Mouse (Mus musculus) thymus, postnatal 36 days (tissue): Measurements from ENCODE around the gene Srpk2.
"Not testable (repeated sequence)": the region's sequence is repeated elsewhere in the genome, so short reads cannot be mapped to it uniquely, and the experiment has no call there.

Experiments
- DNase-seq, 2 experiments: peaks; one replicate each; pipeline ENCODE4 v3.0.0; 2022; ENCODE audit warnings: mixed read lengths in 2 of 2

Gene Srpk2

DNA sequence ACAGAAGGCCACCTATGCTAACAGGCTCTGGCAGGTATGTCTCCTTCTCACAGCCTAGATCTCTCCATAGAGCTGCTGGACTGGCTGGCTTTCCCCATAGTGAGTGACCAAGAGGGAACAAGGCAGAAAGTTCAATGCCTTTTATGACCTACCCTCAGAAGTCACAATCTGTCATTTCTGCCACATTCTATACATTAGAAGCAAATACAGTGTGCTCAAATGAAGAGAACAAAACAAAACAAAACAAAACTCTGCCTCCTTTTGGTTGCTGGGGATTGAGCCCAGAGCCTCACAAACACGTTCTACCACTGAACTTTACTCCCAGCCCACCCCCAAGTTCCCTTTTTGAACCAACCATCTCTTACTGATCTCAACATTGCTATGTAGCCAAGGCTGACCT, at the start of gene Srpk2:
Gene Srpk2 (minus strand): TSS at position 101 of the 400 bp plus-strand sequence.
- no peak for DNase-seq

DNA sequence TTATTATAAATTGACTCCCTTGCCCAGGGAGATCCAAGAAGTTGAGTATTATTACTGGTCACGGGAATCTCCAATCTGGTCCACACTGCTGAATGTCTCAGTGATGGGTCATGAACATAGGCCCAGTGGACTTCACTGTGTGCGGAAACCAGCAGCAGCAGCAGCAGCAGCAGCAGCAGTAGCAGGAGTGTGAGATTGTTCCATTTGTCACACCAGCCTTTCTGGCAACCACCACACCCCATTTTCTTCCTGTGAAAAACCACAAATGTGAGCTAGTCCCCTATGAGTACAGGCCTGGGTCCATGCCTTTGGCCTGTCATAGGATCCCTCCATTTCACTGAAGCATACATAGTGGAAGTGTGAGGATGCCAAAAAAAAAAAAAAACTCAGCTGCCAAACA, 37.5 kb upstream of the Srpk2 start:
- no peak for DNase-seq

GRCm38 (mm10) chr5:23718881-23719328, 34.5 kb upstream of the Srpk2 start:
- no peak for DNase-seq

DNA sequence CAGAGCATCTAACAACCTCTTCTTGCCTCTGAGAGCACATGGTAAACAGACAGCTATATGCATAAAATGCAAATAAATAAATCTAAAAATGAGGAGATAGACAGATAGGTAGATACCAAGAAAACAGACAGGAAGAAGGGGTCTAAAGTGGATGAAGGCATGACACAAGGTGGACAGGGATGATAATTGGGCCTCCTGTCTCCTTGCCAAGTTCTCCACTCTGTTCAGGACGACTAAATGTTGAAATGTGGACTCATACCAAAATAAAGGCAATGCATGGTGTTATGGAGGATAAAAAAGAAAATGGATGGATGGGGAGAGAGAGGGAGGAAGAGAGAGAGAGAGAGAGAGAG, 33.7 kb upstream of the Srpk2 start:
- no peak for DNase-seq

GRCm38 (mm10) chr5:23717469-23718181, 33.2 kb upstream of the Srpk2 start:
- no peak for DNase-seq

DNA sequence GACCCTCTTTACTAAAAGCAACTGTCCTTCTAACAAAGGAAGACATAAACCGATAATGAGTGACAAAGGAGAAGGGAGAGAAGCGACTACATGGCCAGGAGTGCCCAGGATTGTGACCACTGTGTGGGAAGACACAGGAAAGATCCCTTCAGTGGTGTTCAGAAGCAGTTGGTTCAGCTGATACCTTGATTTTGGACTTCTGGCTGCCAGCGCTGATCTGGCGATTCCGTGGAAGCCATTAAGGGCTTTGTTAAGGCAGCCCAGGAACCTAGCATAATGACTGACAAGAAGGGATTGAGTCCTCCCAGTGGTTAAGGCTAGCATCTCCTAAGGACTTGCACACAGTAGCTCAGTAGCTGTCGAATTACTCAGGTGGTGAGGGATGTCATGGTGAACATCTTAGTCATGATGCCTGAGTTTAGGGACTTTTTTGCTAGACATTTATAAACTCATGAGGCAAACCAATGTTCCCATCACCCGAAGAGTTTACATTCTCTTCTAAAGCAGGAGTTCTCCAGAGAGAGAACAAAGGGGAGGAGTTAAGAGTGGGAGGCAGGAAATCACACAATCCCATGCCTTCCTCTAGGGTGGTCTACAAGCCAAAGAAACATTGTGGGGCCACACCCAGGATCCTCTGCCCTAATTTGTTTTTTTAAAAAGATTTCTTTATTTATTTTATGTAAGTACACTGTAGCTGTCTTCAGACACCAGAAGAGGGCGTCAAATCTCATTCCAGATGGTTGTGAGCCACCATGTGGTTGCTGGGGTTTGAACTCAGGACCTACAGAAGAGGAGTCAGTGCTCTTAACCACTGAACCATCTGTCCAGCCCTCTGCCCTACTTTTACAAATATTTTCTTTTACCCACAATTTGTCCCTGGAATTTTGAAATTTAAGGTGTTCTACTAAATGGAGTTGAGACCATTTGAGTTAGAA, 29.3 kb upstream of the Srpk2 start:
- no peak for DNase-seq

- peak; percentile 81 to 83 for DNase-seq
Measured at GRCm38 (mm10) chr5:23712130-23713001, 27.9 kb upstream of the Srpk2 start.

GRCm38 (mm10) chr5:23711671-23712129, 27.3 kb upstream of the Srpk2 start:
- peak in 1 of 2 experiments; percentile 3 for DNase-seq

GRCm38 (mm10) chr5:23711244-23711643, 26.8 kb upstream of the Srpk2 start:
- DNase-seq = no peak

DNA sequence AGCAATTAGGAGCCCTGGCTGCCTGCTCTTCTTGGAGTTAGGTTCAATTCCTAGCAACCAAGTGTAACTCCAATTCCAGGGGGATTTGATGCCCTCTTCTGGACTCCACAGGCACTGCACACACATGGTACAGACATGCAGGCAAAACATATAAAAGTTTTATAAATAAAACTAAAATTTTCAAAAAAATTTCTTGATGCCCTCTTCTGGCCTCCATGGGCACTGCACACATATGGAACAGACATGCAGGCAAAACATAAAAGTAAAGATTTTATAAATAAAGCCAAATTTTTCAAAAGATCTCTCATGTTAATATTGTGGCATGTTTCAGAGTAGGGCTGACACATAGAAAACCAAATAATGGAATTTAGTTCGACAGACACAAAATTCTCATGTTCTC, 25.2 kb upstream of the Srpk2 start:
- no peak for DNase-seq

DNA sequence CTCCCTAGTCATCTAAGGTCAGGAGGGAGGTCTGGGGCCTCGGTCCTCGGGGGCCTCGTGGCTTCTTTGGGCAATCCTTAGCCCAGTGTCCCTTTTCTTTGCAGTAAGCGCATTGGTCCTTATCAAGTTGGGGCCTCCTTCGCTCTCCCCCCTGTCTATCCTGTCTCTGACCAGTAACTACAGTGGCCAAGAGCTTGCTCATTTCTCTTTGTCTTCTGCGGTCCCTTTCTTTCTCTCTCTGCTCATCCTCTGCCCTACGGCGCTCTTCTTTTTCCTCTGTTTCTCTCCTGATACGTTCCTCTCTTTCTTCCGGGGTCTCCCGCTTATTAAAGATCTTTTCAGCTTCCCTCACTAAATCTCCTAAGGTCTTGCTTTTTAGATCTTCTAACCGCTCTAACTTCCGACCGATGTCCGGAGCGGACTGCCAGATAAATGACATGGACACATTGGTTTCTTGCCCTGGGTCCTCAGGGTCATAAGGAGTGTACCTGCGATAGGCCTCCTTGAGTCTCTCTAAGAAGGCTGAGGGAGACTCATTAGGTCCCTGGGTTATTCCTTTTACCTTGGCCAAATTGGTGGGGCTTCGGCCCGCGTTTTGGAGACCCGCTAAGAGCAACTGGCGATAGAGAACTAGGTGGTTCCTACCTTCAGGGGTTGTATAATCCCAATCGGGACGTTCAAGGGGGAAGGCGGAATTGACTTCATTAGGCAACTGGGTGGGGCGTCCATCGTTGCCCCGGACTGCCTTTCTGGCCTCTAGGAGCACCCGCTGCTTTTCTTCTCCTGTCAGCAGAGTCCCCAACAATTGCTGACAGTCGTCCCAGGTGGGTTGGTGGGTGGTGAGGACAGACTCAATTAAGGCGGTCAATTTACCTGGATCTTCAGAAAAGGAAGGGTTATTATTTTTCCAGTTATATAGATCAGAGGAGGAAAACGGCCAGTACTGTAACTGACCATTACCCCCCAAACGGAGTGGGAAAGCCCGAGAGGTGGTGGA, 22.5 kb upstream of the Srpk2 start:
- DNase-seq = not testable (repeated sequence)

- DNase-seq = no peak
Measured at GRCm38 (mm10) chr5:23697457-23697856, 13.0 kb upstream of the Srpk2 start.

- no peak for DNase-seq
Measured at GRCm38 (mm10) chr5:23683431-23683830, 986 bp downstream of the Srpk2 start.

GRCm38 (mm10) chr5:23679006-23679405, 5.4 kb downstream of the Srpk2 start:
- no peak for DNase-seq

DNA sequence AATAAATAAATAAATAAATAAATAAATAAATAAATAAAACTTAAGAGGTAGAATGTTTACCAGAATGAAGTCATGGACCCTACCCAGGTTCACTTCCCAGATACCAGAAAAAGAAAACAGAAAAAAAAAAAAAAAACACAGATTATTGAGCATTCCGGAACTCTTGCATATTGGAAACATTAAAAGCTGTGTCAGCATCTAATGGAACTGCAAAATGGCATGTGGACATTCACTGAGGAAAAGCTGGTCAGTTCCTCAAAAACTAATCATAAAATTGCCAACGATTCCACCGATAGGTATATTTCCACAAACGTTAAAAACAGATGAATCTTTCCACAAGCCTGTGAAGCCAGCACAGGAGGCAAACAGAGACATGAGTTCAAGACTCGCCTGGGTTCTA, 6.5 kb downstream of the Srpk2 start:
- no peak for DNase-seq

DNA sequence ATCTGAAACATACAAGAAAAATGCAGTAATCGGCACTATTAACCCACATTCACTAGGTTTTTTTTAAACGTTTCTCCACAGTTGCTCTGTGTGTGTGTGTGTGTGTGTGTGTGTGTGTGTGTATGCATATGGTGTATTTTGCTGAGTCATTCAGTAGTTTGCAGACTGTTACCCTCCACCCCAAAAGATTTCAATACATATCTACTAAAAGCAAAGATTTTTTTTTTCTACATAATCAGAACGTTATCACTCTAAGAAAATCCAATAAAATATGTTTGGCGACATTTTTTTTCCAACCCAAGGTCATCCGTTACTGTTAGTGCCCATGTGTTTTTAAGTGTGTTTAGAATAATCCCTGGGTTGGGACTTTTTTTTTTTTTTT, 7.4 kb downstream of the Srpk2 start:
- no peak for DNase-seq

GRCm38 (mm10) chr5:23676156-23677071, 8.0 kb downstream of the Srpk2 start:
- no peak for DNase-seq

DNA sequence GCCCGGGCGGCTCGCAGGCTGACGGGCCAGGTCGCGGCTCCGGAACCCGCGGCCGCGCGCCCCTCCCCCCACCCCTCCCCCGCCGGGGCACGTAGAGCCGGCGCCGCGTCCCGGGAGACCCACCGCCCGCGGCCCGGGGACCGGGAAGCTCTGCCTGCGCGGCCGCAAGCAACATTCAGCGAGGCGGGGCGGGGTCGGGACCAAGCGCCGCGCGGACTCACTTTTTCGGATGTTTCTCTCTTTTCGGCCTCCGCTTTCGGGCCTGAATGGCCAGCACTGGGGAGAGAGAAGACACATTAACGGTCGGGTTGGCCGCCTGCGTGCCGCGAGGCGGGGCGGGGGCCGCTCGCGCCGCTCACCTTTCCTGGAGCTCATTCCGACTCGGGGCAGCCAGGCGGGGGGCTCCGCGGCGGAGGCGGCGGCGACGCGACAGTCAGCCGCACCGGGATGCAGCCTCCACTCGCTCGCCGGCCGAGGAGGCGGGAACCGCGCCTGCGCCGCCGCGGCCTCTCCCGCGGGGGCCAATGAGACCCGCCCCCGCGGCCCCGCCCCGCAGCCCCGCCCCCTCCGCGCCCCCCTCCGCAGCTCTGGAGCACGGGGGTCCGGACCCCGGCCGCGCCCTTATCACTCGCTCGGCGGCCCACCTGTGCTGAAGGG, 8.8 kb downstream of the Srpk2 start:
- DNase-seq = peak; percentile 73 to 82

DNA sequence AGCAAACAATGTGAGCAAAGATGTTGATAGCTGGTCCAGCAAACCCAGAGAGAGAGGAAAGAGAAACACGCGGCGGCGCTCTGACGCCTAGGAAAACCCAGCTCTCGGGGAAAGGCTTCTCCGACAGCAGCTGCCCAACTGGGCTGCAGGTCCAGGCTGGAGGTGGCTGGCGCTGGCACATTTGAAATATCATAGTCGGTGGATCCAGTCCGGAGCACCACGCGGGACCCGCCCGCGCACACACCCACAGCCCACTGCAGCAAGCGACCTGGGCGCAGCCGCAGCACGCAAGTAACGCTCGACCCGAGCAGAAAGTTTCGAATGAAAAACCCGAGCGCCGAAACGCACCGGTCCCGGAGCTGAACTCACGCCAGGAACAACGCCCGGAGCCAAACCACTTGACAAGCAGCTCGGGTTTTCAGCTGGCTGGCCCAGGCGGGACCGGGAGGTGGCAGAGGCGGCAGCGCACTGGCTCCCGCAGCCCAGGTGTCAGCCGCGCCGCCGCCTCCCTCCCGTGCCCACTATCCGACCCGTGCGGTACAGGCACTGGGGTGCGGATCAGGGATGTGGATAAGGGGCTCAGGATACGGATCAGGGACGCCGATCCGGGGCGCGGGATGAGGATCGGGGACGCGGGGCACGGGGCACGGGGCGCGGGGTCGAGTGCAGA, 9.5 kb downstream of the Srpk2 start:
- peak; percentile 52 to 60 for DNase-seq
